Mouse (Mus musculus): Measurements from ENCODE around the gene Wbp1l.
"Not testable (repeated sequence)": the region's sequence is repeated elsewhere in the genome, so short reads cannot be mapped to it uniquely, and the experiment has no call there.

Wbp1l gene

DNA sequence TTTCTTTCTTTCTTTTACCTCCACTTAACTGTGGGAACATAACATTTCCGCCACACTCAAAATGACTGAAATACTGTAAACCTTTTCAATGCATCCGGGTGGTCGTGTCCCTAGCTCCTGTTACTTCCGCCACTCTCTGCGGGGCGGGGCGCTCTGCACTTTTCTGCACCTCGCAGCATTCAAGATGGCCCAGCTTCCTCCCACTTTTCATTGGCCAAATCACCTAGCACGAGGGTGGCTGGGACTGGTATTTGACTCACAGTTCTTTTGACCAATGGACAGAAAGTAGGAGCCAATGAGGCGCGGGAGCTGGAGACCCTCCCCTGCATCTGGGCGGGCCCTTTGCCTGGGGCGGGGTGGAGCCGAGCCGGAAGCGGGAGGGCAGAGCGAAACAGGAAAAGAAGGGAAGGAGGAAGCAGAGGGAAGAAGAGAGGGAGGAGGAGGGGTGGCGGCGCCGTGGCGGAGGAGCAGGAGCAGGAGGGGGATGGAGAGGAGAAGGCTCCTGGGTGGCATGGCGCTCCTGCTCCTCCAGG lies at the start of gene Wbp1l:
Gene Wbp1l (plus strand): TSS at position 365 of the 533 bp plus-strand sequence.
- DNase-seq (ENCODE audit: low read depth, low spot score), result peak; percentile 98

- DNase-seq (ENCODE audit: low read depth, low spot score), result no peak
These were observed 48.5 kb upstream of the Wbp1l start for GRCm38 (mm10) chr19:46550385-46550784.

DNA sequence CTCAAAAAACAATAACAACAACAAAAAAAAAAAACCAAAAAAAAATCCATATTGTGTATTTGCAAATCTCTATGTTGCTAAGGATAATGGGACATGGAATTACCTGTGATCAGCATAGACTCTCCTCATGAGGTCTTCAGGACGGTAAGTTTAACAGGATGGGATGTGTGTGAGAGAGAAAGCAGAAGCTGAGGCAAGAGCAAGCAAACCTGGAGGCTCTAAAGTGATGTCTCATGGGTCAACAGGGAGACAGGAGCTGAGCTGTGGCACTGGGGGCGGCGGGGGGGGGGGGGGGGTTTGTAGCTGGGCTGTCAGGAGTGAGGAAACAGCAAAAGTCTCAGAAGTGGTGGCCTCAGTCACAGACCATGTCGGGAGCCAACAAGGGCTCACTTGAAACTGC lies 46.4 kb upstream of the Wbp1l start:
- no peak for DNase-seq (ENCODE audit: low read depth, low spot score)

DNA sequence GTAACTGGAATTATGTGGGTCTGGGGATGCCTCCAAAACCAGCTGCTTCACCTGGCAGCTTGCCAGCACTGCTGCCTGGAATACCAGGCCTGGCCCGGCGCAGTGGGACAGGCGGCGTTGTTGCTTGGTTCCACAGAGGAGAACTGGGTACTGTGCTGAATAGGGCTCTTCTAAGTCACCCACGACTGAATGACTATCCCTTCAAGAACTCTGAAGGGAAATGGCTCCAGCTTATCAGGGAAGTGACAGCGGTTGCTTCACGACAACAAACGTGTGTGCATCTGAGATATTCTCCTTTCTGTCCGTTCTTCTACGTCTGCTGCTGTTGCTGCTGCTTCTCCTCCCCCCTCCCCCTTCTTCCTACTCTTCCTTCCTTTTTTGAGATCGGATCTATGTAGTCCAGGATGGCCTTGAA lies 45.3 kb upstream of the Wbp1l start:
- no peak for DNase-seq (ENCODE audit: low read depth, low spot score)

GRCm38 (mm10) chr19:46558009-46558408 lies 40.9 kb upstream of the Wbp1l start:
- no peak for DNase-seq (ENCODE audit: low read depth, low spot score)

DNA sequence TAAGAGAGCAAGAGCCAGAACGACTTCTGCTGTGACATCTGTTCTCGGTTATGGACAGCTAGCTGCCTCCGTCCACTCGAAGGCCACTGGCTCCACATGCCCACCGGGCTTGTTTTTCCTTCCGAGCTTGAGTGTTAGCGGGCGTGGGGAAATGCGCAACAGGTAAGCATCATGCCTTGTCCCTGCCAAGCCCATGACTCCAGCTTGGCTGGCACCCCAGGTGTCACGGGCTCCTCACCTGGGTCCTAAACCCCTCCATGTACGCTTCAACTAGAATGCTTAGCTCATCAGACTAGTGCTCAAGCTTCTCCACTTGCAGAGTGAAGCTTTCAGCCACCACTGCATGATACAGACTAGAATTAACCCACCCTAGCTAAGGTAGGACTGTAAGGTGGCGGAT lies 40.3 kb upstream of the Wbp1l start:
- no peak for DNase-seq (ENCODE audit: low read depth, low spot score)

- peak; percentile 67 for DNase-seq (ENCODE audit: low read depth, low spot score)
These were observed 36.8 kb upstream of the Wbp1l start for GRCm38 (mm10) chr19:46562132-46562531.

DNA sequence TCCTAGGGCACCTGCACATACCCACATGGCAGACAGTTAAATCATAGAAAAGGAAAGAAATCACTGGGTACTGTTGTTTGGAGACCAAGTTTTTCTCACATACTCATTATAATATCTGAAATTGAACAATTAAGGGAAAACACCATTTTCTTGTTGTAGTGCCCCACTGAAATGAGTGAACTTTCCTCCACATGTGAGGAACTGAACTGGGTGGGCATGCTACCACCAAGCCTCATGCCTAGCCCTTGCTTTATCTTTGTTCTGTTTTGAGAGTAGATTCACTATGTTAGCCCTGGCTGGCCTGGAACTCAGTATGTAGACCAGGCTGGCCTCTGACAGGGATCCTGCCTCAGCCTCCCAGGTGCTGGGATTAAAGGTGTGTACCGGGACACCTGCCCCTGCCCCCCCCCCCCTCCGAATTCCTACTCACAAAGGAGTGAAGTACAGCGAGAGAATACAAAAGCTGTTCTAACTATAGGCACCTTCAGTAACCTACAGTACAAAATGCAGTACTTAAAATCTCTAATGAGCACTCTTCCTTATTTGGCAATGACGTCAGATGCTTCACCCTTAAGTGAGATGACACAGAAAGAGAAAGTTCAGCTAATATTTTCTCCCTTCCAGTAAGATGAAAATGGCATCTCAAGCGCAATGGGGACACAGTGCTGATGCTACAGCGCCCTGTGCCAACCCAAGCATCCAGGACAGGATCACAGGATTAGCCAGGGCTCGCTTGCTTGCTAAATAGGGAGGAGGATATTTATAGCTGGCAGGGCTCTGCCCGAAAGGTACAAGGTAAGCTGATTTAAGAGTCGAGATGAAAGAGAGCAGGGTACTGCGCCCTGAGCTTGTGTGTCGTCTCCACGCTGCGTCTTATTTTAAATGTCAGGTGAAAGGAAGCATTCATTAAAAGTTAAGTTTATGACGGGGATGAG lies 36.0 kb upstream of the Wbp1l start:
- no peak for DNase-seq (ENCODE audit: low read depth, low spot score)

GRCm38 (mm10) chr19:46563603-46564002 lies 35.3 kb upstream of the Wbp1l start:
- DNase-seq (ENCODE audit: low read depth, low spot score), result no peak

- DNase-seq (ENCODE audit: low read depth, low spot score), result no peak
These were observed 34.8 kb upstream of the Wbp1l start for GRCm38 (mm10) chr19:46564043-46564462.

- not testable (repeated sequence) for DNase-seq (ENCODE audit: low read depth, low spot score)
These were observed 27.5 kb upstream of the Wbp1l start for GRCm38 (mm10) chr19:46571211-46571877.

GRCm38 (mm10) chr19:46571878-46572244 lies 27.0 kb upstream of the Wbp1l start:
- no peak for DNase-seq (ENCODE audit: low read depth, low spot score)

DNA sequence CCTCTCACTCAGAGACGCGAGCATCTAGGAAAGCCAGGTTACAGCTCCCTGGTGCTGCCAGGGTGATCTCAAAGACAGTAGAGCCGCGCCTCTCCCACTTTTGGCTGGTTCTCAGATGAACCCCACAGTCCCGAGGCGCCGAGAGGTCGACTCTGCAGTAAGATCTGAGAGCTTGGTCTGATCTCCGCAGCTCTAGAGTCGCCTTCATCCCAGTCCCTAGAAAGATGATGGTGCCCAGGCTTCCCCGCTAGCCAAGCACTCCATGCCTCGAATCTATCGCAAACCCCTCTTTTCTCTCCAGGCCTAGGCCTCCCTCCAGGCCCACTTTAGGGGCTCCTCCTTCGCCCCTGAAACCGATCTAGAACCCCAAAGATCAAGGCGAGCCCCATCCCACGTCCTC lies 26.3 kb upstream of the Wbp1l start:
- DNase-seq (ENCODE audit: low read depth, low spot score), result no peak

- DNase-seq (ENCODE audit: low read depth, low spot score), result peak; percentile 99
These were observed 25.6 kb upstream of the Wbp1l start, which contains the start of the genes Arl3 and Sfxn2 for GRCm38 (mm10) chr19:46572951-46573937. Gene Arl3 (minus strand): TSS chr19:46573198. Gene Sfxn2 (plus strand): TSS chr19:46573365.

GRCm38 (mm10) chr19:46573990-46574389 lies 24.9 kb upstream of the Wbp1l start:
- no peak for DNase-seq (ENCODE audit: low read depth, low spot score)

GRCm38 (mm10) chr19:46575196-46575595 lies 23.7 kb upstream of the Wbp1l start:
- DNase-seq (ENCODE audit: low read depth, low spot score), result no peak

GRCm38 (mm10) chr19:46587823-46588508 lies 10.9 kb upstream of the Wbp1l start:
- DNase-seq (ENCODE audit: low read depth, low spot score), result peak; percentile 90

GRCm38 (mm10) chr19:46591575-46591974 lies 7.3 kb upstream of the Wbp1l start:
- DNase-seq (ENCODE audit: low read depth, low spot score), result no peak

GRCm38 (mm10) chr19:46592751-46593439 lies 6.0 kb upstream of the Wbp1l start:
- no peak for DNase-seq (ENCODE audit: low read depth, low spot score)

- no peak for DNase-seq (ENCODE audit: low read depth, low spot score)
These were observed 697 bp upstream of the Wbp1l start for GRCm38 (mm10) chr19:46598187-46598586.

Data from mesoderm, embryonic 11.5 days (tissue).